Mouse (Mus musculus) forebrain, postnatal 0 days (tissue): ENCODE results near the gene Scrg1. TPM values are rescaled to one million over a fixed set of nuclear protein-coding genes. Genes with fewer than 3 reads are reported as not detected.
"Not testable (repeated sequence)": the region's sequence is repeated elsewhere in the genome, so short reads cannot be mapped to it uniquely, and the experiment has no call there.

Source experiments
- ATAC-seq: fragments of 200-750 bp; cut with Nextera tagmentation; 2 replicates; pipeline ENCODE4 v1.8.0; 2017; ENCODE audit warnings: mild to moderate bottlenecking, moderate library complexity
- DNase-seq: peaks from one replicate; pipeline ENCODE4 v3.0.0-alpha.2; 2015
- H3K27ac ChIP-seq: fragments of 300-500 bp; sonication (generic); 2 replicates; pipeline ENCODE4 v1.5.1; 2014; ENCODE audit warnings: low read depth, mild to moderate bottlenecking, antibody characterized with exemption, low read length, moderate library complexity, mixed read lengths
- H3K27me3 ChIP-seq: fragments of 300-500 bp; sonication (generic); 2 replicates; pipeline ENCODE4 v1.6.1; 2014; ENCODE audit warnings: mild to moderate bottlenecking, low read length, mixed read lengths; ENCODE audit not compliant: insufficient read depth
- H3K36me3 ChIP-seq: fragments of 300-500 bp; sonication (generic); 2 replicates; pipeline ENCODE4 v1.6.1; 2014; ENCODE audit warnings: mild to moderate bottlenecking, moderate library complexity; ENCODE audit not compliant: insufficient read depth
- H3K4me1 ChIP-seq: fragments of 300-500 bp; sonication (generic); 2 replicates; pipeline ENCODE4 v1.6.1; 2014; ENCODE audit warnings: antibody characterized with exemption; ENCODE audit not compliant: insufficient read depth
- H3K4me2 ChIP-seq: fragments of 300-500 bp; sonication (generic); 2 replicates; pipeline ENCODE4 v1.6.1; 2014; ENCODE audit warnings: low read depth, mild to moderate bottlenecking, moderate library complexity
- H3K4me3 ChIP-seq: fragments of 300-500 bp; sonication (generic); 2 replicates; pipeline ENCODE4 v1.5.1; 2014; ENCODE audit warnings: low read depth, low read length, mixed read lengths
- H3K9ac ChIP-seq: fragments of 300-500 bp; sonication (generic); 2 replicates; pipeline ENCODE4 v1.6.1; 2014; ENCODE audit warnings: mild to moderate bottlenecking
- H3K9me3 ChIP-seq: fragments of 300-500 bp; sonication (generic); 2 replicates; pipeline ENCODE4 v1.6.1; 2016; ENCODE audit warnings: low read length
- CTCF ChIP-seq: sonication (generic); IDR thresholded peaks from 2 replicates; pipeline ENCODE4 v1.5.1; 2016; ENCODE audit warnings: antibody characterized with exemption, control low read depth, low read depth
- WGBS: fragments of 180-500 bp; shearing (Covaris S2); extraction: QIAGEN DNeasy Blood & Tissue Kit; methylation state at CpG from one replicate; pipeline ENCODE4 v1.1.7; 2014; 5-methylcytosine and 5-hydroxymethylcytosine counted together
- polyA plus RNA-seq: library from polyadenylated mRNA; unstranded; fragments of >200 nt; fragmentation: Nextera tagmentation; extraction: Ambion mirVana; gene quantifications from 2 replicates; pipeline ENCODE4 v1.2.1, GENCODE M21; 2015
- total RNA-seq: library from RNA; depleted of rRNA; stranded (reverse); fragments of >200 nt; gene quantifications from 2 replicates; pipeline ENCODE4 v1.2.3, GENCODE M21; 2014

Scrg1 gene
- total and polyA plus RNA-seq, 2 experiments from 2014 or later: 15.4 to 44.4 TPM

DNA sequence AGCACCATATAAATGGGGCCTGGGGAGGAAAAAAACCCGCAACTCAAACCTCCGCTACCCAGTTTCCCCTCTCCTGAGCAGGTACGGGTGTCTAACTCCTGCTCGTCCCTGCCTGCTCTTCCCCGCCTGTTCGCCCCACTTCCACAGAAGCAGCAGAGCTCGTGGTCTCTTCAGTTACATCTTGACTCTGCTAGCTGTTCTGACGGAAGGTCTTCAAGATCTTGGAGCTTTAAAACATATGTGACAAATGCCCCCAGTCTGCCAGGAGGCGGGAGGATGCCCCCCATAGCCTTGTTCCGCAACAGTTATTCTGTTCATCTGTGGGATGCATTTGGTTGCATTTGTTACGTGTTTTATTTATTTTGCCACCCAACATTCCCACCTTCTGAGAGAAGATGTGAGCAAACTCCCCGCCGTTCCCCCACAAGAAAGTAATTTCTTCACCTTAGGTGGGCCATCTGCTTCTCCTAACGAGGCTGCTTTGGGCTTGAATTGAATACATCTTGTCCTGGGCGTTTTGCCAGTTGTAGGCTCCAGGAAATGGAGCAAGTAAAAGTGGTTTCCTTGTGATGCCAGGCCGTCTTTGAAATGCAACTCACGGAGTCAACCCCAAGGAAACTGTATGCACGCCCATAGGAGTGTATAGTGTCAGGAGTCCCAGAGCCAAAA is 19.8 kb upstream of the Scrg1 start:
- 35% methylated on average over 18 of the region's 18 CpGs for WGBS
- Histone ChIP-seq H3K9me3 (no peaks in the 10 kb centered on the region), H3K4me1 (peaks cover 9% of the 10 kb centered on the region; the same call in 1 of the 2 replicates), H3K36me3 (no peaks in the 10 kb centered on the region), H3K9ac (no peak overlapping the region), H3K4me3 (no peak overlapping the region), H3K27me3 (no peaks in the 10 kb centered on the region), H3K27ac (no peak overlapping the region), H3K4me2 (peak overlapping the region; percentile 35)
- TF ChIP-seq CTCF: no peak
- ATAC-seq (peak; percentile 79), DNase-seq (peak; percentile 82)

DNA sequence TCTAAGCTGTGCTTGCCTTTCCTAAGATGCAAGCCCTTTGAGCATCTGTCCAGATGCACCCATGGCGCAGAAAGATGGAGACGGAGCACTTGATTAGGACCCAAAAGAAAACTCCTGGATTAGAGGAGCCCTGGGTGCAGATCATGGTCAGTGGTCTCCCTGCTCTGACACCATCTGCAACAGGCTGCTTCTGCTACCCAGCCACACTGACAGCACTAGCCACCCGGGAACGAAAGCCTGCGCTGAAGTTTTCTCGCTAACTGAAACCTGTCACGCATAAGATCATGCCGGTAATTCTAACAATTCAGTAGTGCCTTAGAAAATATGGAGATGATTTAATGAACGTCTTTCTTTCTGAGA is 19.3 kb upstream of the Scrg1 start:
- peak; percentile 40 for ATAC-seq
- Histone ChIP-seq H3K9ac (no peak overlapping the region), H3K4me2 (peak overlapping the region; percentile 35), H3K4me3 (no peak overlapping the region), H3K4me1 (peaks cover 9% of the 10 kb centered on the region; the same call in 1 of the 2 replicates), H3K36me3 (no peaks in the 10 kb centered on the region), H3K9me3 (no peaks in the 10 kb centered on the region), H3K27me3 (no peaks in the 10 kb centered on the region), H3K27ac (no peak overlapping the region)
- DNase-seq: no peak
- WGBS: 47% methylated on average over 9 of the region's 9 CpGs
- no peak for TF ChIP-seq CTCF

DNA sequence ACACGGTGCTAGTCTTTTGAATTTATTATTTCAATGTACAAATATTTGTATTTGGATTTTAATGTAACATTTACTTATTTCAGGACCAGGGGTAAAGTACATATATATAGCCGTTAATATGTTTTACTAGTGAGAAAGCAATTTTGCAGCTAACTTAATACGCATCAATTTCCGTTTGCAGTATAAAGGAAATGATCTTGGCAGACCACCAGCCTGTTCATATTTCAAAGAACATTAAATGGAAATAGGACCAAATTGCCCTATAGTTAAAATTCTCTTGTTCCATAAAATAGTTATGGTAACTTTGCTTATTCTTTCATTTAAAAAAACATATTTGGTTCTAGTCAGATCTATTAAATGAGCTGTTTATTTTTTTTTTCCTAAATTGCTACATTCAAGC is 14.6 kb upstream of the Scrg1 start:
- H3K9ac ChIP-seq: no peak overlapping the region
- H3K4me3 ChIP-seq: no peak overlapping the region
- no peak overlapping the region for H3K27ac ChIP-seq
- no peaks in the 10 kb centered on the region for H3K27me3 ChIP-seq
- H3K4me1 ChIP-seq: peaks cover 3% of the 10 kb centered on the region; the same call in 1 of the 2 replicates
- no peaks in the 10 kb centered on the region for H3K9me3 ChIP-seq
- no peak overlapping the region for H3K4me2 ChIP-seq
- DNase-seq (no peak), ATAC-seq (no peak)
- 69% methylated on average over 4 of the region's 4 CpGs for WGBS
- no peaks in the 10 kb centered on the region for H3K36me3 ChIP-seq
- TF ChIP-seq CTCF: no peak

DNA sequence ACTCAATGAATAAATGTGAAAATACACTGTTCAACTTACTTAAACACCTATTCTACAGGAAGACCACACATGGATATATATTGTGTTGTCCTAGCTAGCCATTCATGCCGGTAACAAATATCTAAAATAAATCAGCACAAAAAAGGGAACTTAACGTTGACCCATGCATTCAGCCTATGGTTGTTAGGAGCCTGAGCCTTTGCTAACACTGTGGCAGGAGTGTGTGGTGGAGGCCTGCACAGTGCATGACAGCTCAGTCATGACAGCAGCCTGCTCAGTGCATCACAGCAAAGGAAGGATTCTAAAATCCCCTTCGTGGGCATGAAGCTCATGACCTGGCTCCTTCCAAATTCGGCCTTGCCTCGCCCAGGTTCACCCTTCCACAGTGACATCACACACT is 14.2 kb upstream of the Scrg1 start:
- no peak overlapping the region for H3K27ac ChIP-seq
- no peaks in the 10 kb centered on the region for H3K9me3 ChIP-seq
- DNase-seq (no peak), ATAC-seq (no peak)
- 83% methylated on average over 5 of the region's 5 CpGs for WGBS
- H3K27me3 ChIP-seq: no peaks in the 10 kb centered on the region
- no peak overlapping the region for H3K4me3 ChIP-seq
- TF ChIP-seq CTCF: no peak
- no peaks in the 10 kb centered on the region for H3K4me1 ChIP-seq
- no peaks in the 10 kb centered on the region for H3K36me3 ChIP-seq
- H3K4me2 ChIP-seq: no peak overlapping the region
- no peak overlapping the region for H3K9ac ChIP-seq

DNA sequence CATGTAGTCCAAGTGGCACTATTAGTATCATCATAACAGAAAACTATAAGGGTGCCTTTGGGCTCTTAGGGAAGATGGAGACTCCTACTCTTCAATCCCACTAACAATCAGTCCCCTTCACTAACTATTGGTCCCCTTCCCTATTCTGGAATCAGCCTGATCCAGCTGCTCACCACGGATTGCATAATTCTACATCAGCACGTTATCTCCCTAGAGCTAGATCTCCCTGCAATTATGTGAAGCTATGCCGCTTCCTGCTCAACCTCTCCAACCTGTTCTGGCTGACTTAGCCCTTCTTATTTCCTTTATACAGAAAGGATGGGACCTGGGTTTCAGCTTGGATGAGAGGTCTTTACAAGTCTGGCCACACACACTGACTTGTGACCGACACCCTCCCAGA is 12.4 kb upstream of the Scrg1 start:
- no peaks in the 10 kb centered on the region for H3K9me3 ChIP-seq
- ATAC-seq: no peak
- no peaks in the 10 kb centered on the region for H3K27me3 ChIP-seq
- no peak for DNase-seq
- 83% methylated on average over 4 of the region's 4 CpGs for WGBS
- H3K9ac ChIP-seq: no peak overlapping the region
- H3K36me3 ChIP-seq: no peaks in the 10 kb centered on the region
- H3K4me3 ChIP-seq: no peak overlapping the region
- no peak overlapping the region for H3K27ac ChIP-seq
- no peaks in the 10 kb centered on the region for H3K4me1 ChIP-seq
- no peak overlapping the region for H3K4me2 ChIP-seq
- no peak for TF ChIP-seq CTCF

DNA sequence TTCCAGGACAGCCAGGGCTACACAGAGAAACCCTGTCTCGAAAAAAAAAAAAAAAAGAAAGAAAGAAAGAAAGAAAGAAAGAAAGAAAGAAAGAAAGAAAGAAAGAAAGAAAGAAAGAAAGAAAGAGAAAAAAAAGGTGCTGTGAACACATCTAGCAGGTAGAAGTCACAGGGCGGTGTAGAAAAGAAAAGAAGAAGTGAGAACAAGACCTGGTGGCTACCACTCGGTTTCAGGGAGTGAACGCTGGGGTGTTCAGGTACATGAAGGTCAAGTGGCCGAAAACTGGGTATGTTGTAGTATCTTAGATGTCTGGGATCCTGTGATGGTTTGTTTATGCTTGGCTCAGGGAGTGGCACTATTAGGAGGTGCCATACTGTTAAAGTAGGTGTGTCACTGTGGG is 9.8 kb upstream of the Scrg1 start:
- DNase-seq, ATAC-seq, H3K9ac ChIP-seq, H3K4me1 ChIP-seq, H3K27ac ChIP-seq, H3K27me3 ChIP-seq, H3K36me3 ChIP-seq, H3K9me3 ChIP-seq, H3K4me2 ChIP-seq, H3K4me3 ChIP-seq: not testable (repeated sequence)
- 89% methylated on average over 5 of the region's 5 CpGs for WGBS

DNA sequence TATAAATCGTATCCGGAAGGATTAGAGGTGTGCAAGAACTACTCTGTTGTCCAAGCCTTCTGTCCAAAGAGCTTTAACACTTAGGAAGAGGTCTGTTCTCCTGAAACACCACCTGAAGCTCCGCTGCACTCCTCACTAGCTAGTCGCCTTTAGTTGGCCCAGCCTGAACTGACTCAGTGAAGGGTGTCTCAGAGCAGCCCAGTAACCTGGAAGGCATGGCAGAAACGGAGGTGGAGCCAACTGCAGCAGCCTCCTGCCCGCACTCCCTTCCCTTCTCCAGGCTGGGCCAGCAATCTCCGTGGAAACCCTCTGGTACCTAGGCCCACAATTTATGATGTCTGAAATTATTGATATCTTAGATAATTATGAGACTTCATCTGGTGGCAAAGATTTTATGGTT is 5.0 kb upstream of the Scrg1 start:
- H3K4me3 ChIP-seq: no peak overlapping the region
- no peaks in the 10 kb centered on the region for H3K9me3 ChIP-seq
- no peaks in the 10 kb centered on the region for H3K4me1 ChIP-seq
- H3K27me3 ChIP-seq: no peaks in the 10 kb centered on the region
- 78% methylated on average over 7 of the region's 7 CpGs for WGBS
- ATAC-seq: no peak
- DNase-seq: no peak
- H3K36me3 ChIP-seq: no peaks in the 10 kb centered on the region
- H3K27ac ChIP-seq: no peak overlapping the region
- TF ChIP-seq CTCF: no peak
- no peak overlapping the region for H3K4me2 ChIP-seq
- H3K9ac ChIP-seq: no peak overlapping the region
